Mouse (Mus musculus) MEL (cell line): ENCODE measurements around the gene Gm26620. TPM values are rescaled to one million over a fixed set of nuclear protein-coding genes. Genes with fewer than 3 reads are reported as not detected.

Experiments used
- DNase-seq: peaks from one replicate; pipeline ENCODE4 v3.0.0; 2011; ENCODE audit warnings: low read depth, low spot score
- H3K27ac ChIP-seq: 2 replicates; pipeline ENCODE4 v1.5.1; 2012; ENCODE audit warnings: low read depth, mild to moderate bottlenecking, control low read depth, low read length, moderate library complexity; ENCODE audit not compliant: control insufficient read depth
- H3K27me3 ChIP-seq, 2 experiments: fragments of 150-350 bp in 1 of 2; sonication (generic) in 1 of 2; 2 replicates each; pipeline ENCODE4 v1.6.1; 2012; ENCODE audit warnings: low read length in 2 of 2, mild to moderate bottlenecking in 2 of 2, improper control_type of control experiment in 1 of 2, moderate library complexity in 1 of 2; ENCODE audit not compliant: insufficient read depth in 2 of 2, control insufficient read depth in 1 of 2
- H3K36me3 ChIP-seq, 2 experiments: 2 replicates each; pipeline ENCODE4 v1.6.1; 2012 to 2014; ENCODE audit warnings: low read length in 2 of 2, improper control_type of control experiment in 1 of 2, inconsistent platforms in 1 of 2, mild to moderate bottlenecking in 1 of 2; ENCODE audit not compliant: insufficient read depth in 2 of 2, control insufficient read depth in 1 of 2
- H3K4me1 ChIP-seq, 2 experiments: fragments of 150-350 bp in 1 of 2; sonication (generic) in 1 of 2; 2 replicates each; pipeline ENCODE4 v1.6.1; 2012; ENCODE audit warnings: low read length in 2 of 2, improper control_type of control experiment in 1 of 2, mild to moderate bottlenecking in 1 of 2; ENCODE audit not compliant: insufficient read depth in 2 of 2, control insufficient read depth in 1 of 2
- H3K4me3 ChIP-seq, 2 experiments: fragments of 150-350 bp in 1 of 2; sonication (generic) in 1 of 2; 2 replicates each; pipeline ENCODE4 v1.5.1; 2012; ENCODE audit warnings: low read depth in 2 of 2, low read length in 2 of 2, mild to moderate bottlenecking in 2 of 2, moderate library complexity in 2 of 2, control low read depth in 1 of 2, improper control_type of control experiment in 1 of 2; ENCODE audit not compliant: control insufficient read depth in 1 of 2, insufficient read depth in 1 of 2
- H3K79me2 ChIP-seq: 2 replicates; pipeline ENCODE4 v1.6.1; 2012; ENCODE audit warnings: mild to moderate bottlenecking, low read length, moderate library complexity; ENCODE audit not compliant: control insufficient read depth, poor library complexity, insufficient read depth
- H3K9ac ChIP-seq: 2 replicates; pipeline ENCODE4 v1.6.1; 2012; ENCODE audit warnings: low read depth, mild to moderate bottlenecking, control low read depth, low read length, moderate library complexity; ENCODE audit not compliant: control insufficient read depth, poor library complexity, severe bottlenecking
- H3K9me3 ChIP-seq: fragments of 150-350 bp; sonication (generic); replicated peaks from 2 replicates; pipeline ENCODE4 v1.6.1; 2012; ENCODE audit warnings: mild to moderate bottlenecking, low read length, improper control_type of control experiment, moderate library complexity; ENCODE audit not compliant: insufficient read depth
- CHD2 ChIP-seq: IDR thresholded peaks from 2 replicates; pipeline ENCODE4 v1.6.1; 2011; ENCODE audit warnings: low read length, improper control_type of control experiment
- E2F4 ChIP-seq: IDR thresholded peaks from 2 replicates; pipeline ENCODE4 v1.6.1; 2011; ENCODE audit warnings: low read depth, low read length, improper control_type of control experiment, borderline replicate concordance
- EP300 ChIP-seq, 2 experiments: IDR thresholded peaks; 2 replicates each; pipeline ENCODE4 v1.6.1; 2011; ENCODE audit warnings: improper control_type of control experiment in 2 of 2, low read length in 2 of 2, low read depth in 1 of 2, mild to moderate bottlenecking in 1 of 2
- ETS1 ChIP-seq: IDR thresholded peaks from 2 replicates; pipeline ENCODE4 v1.6.1; 2012; ENCODE audit warnings: low read depth, mild to moderate bottlenecking, inconsistent platforms, low read length, improper control_type of control experiment, moderate library complexity
- JUND ChIP-seq: IDR thresholded peaks from 2 replicates; pipeline ENCODE4 v1.6.1; 2011; ENCODE audit warnings: low read depth, mild to moderate bottlenecking, improper control_type of control experiment, low read length
- KAT2A ChIP-seq: conservative IDR thresholded peaks from 2 replicates; pipeline ENCODE4 v1.6.1; 2012; ENCODE audit warnings: low read depth, low read length, improper control_type of control experiment, inconsistent platforms
- MAZ ChIP-seq: IDR thresholded peaks from 2 replicates; pipeline ENCODE4 v1.6.1; 2012; ENCODE audit warnings: low read depth, mild to moderate bottlenecking, inconsistent platforms, low read length, improper control_type of control experiment
- MYB ChIP-seq: IDR thresholded peaks from 2 replicates; pipeline ENCODE4 v1.6.1; 2011; ENCODE audit warnings: mild to moderate bottlenecking, low read depth, low read length, improper control_type of control experiment
- NRF1 ChIP-seq: IDR thresholded peaks from 2 replicates; pipeline ENCODE4 v1.6.1; 2014; ENCODE audit warnings: low read depth, mild to moderate bottlenecking, inconsistent platforms, low read length, improper control_type of control experiment, moderate library complexity; ENCODE audit not compliant: poor library complexity, insufficient read depth, severe bottlenecking
- POLR2A ChIP-seq, 2 experiments: IDR thresholded peaks; 2 replicates each; pipeline ENCODE4 v1.6.1; 2011 to 2012; ENCODE audit warnings: low read length in 2 of 2, mild to moderate bottlenecking in 2 of 2, control low read depth in 1 of 2, improper control_type of control experiment in 1 of 2, low read depth in 1 of 2, moderate library complexity in 1 of 2; ENCODE audit not compliant: control insufficient read depth in 1 of 2, insufficient read depth in 1 of 2, poor library complexity in 1 of 2
- POLR2AphosphoS2 ChIP-seq: IDR thresholded peaks from 2 replicates; pipeline ENCODE4 v1.6.1; 2011; ENCODE audit warnings: low read length, improper control_type of control experiment
- RCOR1 ChIP-seq: IDR thresholded peaks from 2 replicates; pipeline ENCODE4 v1.6.1; 2012; ENCODE audit warnings: low read depth, mild to moderate bottlenecking, inconsistent platforms, low read length, improper control_type of control experiment
- TAL1 ChIP-seq: IDR thresholded peaks from 2 replicates; pipeline ENCODE4 v1.6.1; 2012; ENCODE audit warnings: mild to moderate bottlenecking, inconsistent platforms, low read length, moderate library complexity, mixed read lengths
- USF2 ChIP-seq, 2 experiments: IDR thresholded peaks; 2 replicates each; pipeline ENCODE4 v1.6.1; 2011 to 2012; ENCODE audit warnings: improper control_type of control experiment in 2 of 2, low read length in 2 of 2, borderline replicate concordance in 1 of 2, inconsistent platforms in 1 of 2, low read depth in 1 of 2, mild to moderate bottlenecking in 1 of 2; ENCODE audit not compliant: insufficient read depth in 1 of 2
- ZKSCAN1 ChIP-seq: IDR thresholded peaks from 2 replicates; pipeline ENCODE4 v1.6.1; 2012; ENCODE audit warnings: low read depth, mild to moderate bottlenecking, inconsistent platforms, low read length, improper control_type of control experiment, moderate library complexity
- ZNF384 ChIP-seq: IDR thresholded peaks from 2 replicates; pipeline ENCODE4 v1.6.1; 2012; ENCODE audit warnings: low read depth, mild to moderate bottlenecking, inconsistent platforms, low read length, improper control_type of control experiment
- polyA plus RNA-seq, 2 experiments: library from polyadenylated mRNA; stranded (reverse) in 1 of 2; unstranded in 1 of 2; fragments of >175 nt in 1 of 2; fragments of >200 nt in 1 of 2; gene quantifications; 2 replicates each; pipeline versions ENCODE4 v1.2.1 to v1.2.4; 2012; ENCODE audit warnings: low replicate concordance in 2 of 2, low read depth in 1 of 2; ENCODE audit not compliant: insufficient read length in 2 of 2, insufficient read depth in 1 of 2, missing spikeins in 1 of 2
- total RNA-seq: library from RNA; depleted of rRNA; stranded (reverse); fragments of 300-350 nt; gene quantifications from 2 replicates; pipeline ENCODE4 v1.2.3, GENCODE M21; 2012

The Gm26620 gene
- total and polyA plus RNA-seq, 3 experiments, result 1.0 to 5.5 TPM; not detected in 1

DNA sequence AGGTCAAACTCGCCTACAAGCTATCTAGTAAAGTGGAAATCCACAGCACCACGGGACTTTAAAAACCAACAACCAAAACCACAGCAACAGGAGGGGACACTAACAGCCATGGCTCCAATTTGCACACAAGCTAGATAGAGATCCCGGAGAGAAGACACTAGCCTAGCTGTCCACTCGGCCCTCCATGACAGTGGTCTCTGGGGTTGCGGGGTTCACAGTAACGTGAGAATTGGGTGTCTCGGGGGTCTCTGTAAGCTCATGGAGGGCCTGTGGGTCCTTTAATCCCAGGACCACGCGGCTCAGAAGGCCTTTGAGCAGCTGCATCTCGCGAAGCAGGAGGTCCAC is 22.2 kb downstream of the Gm26620 start:
- H3K4me1 ChIP-seq, result no peaks in the 10 kb centered on the region
- no peaks in the 10 kb centered on the region for H3K79me2 ChIP-seq
- H3K27me3 ChIP-seq, result peaks cover 0 to 2% of the 10 kb centered on the region in 2 experiments; a peak in 1 of 4 replicates
- no peak for TF ChIP-seq CHD2
- no peak for TF ChIP-seq ETS1
- TF ChIP-seq POLR2AphosphoS2, result no peak
- TF ChIP-seq RCOR1, result no peak
- no peak for TF ChIP-seq MAZ
- no peak for TF ChIP-seq ZNF384
- no peak for TF ChIP-seq ZKSCAN1
- no peak for TF ChIP-seq JUND
- no peak for TF ChIP-seq USF2 (IDR thresholded peaks at IDR 0.05; ENCODE audit: borderline replicate concordance in 1 of 2, insufficient read depth in 1 of 2, low read depth in 1 of 2, low read length in 2 of 2)
- TF ChIP-seq MYB, result no peak
- no peak for TF ChIP-seq KAT2A
- no peak for TF ChIP-seq NRF1
- no peak overlapping the region for H3K27ac ChIP-seq
- H3K36me3 ChIP-seq, result no peaks in the 10 kb centered on the region
- H3K9me3 ChIP-seq, result no peaks in the 10 kb centered on the region
- no peak overlapping the region for H3K4me3 ChIP-seq
- DNase-seq, result no peak
- no peak overlapping the region for H3K9ac ChIP-seq

- Histone ChIP-seq H3K4me3 (no peak overlapping the region), H3K27me3 (peaks cover 0 to 2% of the 10 kb centered on the region in 2 experiments; a peak in 1 of 4 replicates), H3K9me3 (no peaks in the 10 kb centered on the region), H3K4me1 (no peaks in the 10 kb centered on the region), H3K79me2 (no peaks in the 10 kb centered on the region), H3K9ac (no peak overlapping the region), H3K27ac (no peak overlapping the region), H3K36me3 (no peaks in the 10 kb centered on the region)
- DNase-seq, result no peak
- TF ChIP-seq RCOR1, result no peak
- no peak for TF ChIP-seq POLR2A (IDR thresholded peaks at IDR 0.05; ENCODE audit: control insufficient read depth in 1 of 2, insufficient read depth in 1 of 2, low read depth in 1 of 2, low read length in 2 of 2, poor library complexity in 1 of 2)
- no peak for TF ChIP-seq TAL1
- TF ChIP-seq NRF1, result no peak
- TF ChIP-seq EP300 (IDR thresholded peaks at IDR 0.05; ENCODE audit: low read depth in 1 of 2, low read length in 2 of 2), result no peak
- no peak for TF ChIP-seq POLR2AphosphoS2
- TF ChIP-seq E2F4, result no peak
Measured at GRCm38 (mm10) chr1:170907456-170908191, 22.8 kb downstream of the Gm26620 start.
